Mouse (Mus musculus): ENCODE results near the gene Arpc1b. TPM values are rescaled to one million over a fixed set of nuclear protein-coding genes. Genes with fewer than 3 reads are reported as not detected.
A peak's percentile ranks its signal among the peaks of the same experiment; 100 is the strongest.

The Arpc1b gene
- total and polyA plus RNA-seq, 3 experiments, result 230 to 2,252 (median 347) TPM

- Histone ChIP-seq H3K4me1 (ENCODE audit: insufficient read depth, low read depth, low read length) (peaks cover 34% of the 10 kb centered on the region), H3K9me3 (replicated peaks) (no peaks in the 10 kb centered on the region), H3K4me3 (ENCODE audit: low read depth, low read length) (no peak overlapping the region), H3K36me3 (replicated peaks) (peaks cover 95% of the 10 kb centered on the region), H3K27me3 (ENCODE audit: insufficient read depth, low read length) (no peaks in the 10 kb centered on the region)
- ATAC-seq (ENCODE audit: extremely low read depth, insufficient number of reproducible peaks, low FRiP score, poor library complexity, severe bottlenecking) (no peak), DNase-seq (ENCODE audit: low spot score) (no peak)
- TF ChIP-seq CTCF (IDR thresholded peaks at IDR 0.05; ENCODE audit: low read depth, low read length), result no peak
- TF ChIP-seq TAL1 (conservative IDR thresholded peaks at IDR 0.05; ENCODE audit: low read depth, low read length), result no peak
- TF ChIP-seq GATA1 (IDR thresholded peaks at IDR 0.05; ENCODE audit: borderline replicate concordance, low read length), result no peak
- TF ChIP-seq POLR2AphosphoS5 (IDR thresholded peaks at IDR 0.05; ENCODE audit: insufficient replicate concordance, low read depth, low read length), result no peak
- TF ChIP-seq GATA2 (IDR thresholded peaks at IDR 0.05; ENCODE audit: borderline replicate concordance, low read depth, low read length), result no peak
Observed at GRCm38 (mm10) chr5:145105694-145106275, 8.2 kb upstream of the Arpc1b start.

- DNase-seq (ENCODE audit: low spot score) (peak; percentile 36), ATAC-seq (ENCODE audit: extremely low read depth, insufficient number of reproducible peaks, low FRiP score, poor library complexity, severe bottlenecking) (peak; percentile 51)
- H3K4me3 ChIP-seq (ENCODE audit: low read depth, low read length), result peak overlapping the region; percentile 22; the same call in 1 of the 2 replicates
- peaks cover 55% of the 10 kb centered on the region for H3K4me1 ChIP-seq (ENCODE audit: insufficient read depth, low read depth, low read length)
- no peaks in the 10 kb centered on the region for H3K9me3 ChIP-seq (replicated peaks)
- no peak for TF ChIP-seq TAL1 (conservative IDR thresholded peaks at IDR 0.05; ENCODE audit: low read depth, low read length)
- TF ChIP-seq CTCF (IDR thresholded peaks at IDR 0.05; ENCODE audit: low read depth, low read length), result no peak
- H3K36me3 ChIP-seq (replicated peaks), result peaks cover 73% of the 10 kb centered on the region
- H3K27me3 ChIP-seq (ENCODE audit: insufficient read depth, low read length), result no peaks in the 10 kb centered on the region
Observed at GRCm38 (mm10) chr5:145110401-145110800, 3.6 kb upstream of the Arpc1b start.

GRCm38 (mm10) chr5:145112566-145112965, 1.4 kb upstream of the Arpc1b start:
- H3K36me3 ChIP-seq (replicated peaks), result peaks cover 61% of the 10 kb centered on the region
- ATAC-seq (ENCODE audit: extremely low read depth, insufficient number of reproducible peaks, low FRiP score, poor library complexity, severe bottlenecking), result no peak
- TF ChIP-seq POLR2AphosphoS5 (IDR thresholded peaks at IDR 0.05; ENCODE audit: insufficient replicate concordance, low read depth, low read length) (no peak), TAL1 (conservative IDR thresholded peaks at IDR 0.05; ENCODE audit: low read depth, low read length) (no peak), CTCF (IDR thresholded peaks at IDR 0.05; ENCODE audit: low read depth, low read length) (no peak), GATA2 (IDR thresholded peaks at IDR 0.05; ENCODE audit: borderline replicate concordance, low read depth, low read length) (no peak), GATA1 (IDR thresholded peaks at IDR 0.05; ENCODE audit: borderline replicate concordance, low read length) (no peak)

GRCm38 (mm10) chr5:145113416-145113815, 599 bp upstream of the Arpc1b start:
- H3K4me1 ChIP-seq (ENCODE audit: insufficient read depth, low read depth, low read length), result peaks cover 80% of the 10 kb centered on the region
- DNase-seq (ENCODE audit: low spot score), result no peak
- no peaks in the 10 kb centered on the region for H3K27me3 ChIP-seq (ENCODE audit: insufficient read depth, low read length)
- TF ChIP-seq CTCF (IDR thresholded peaks at IDR 0.05; ENCODE audit: low read depth, low read length), result no peak
- no peak for TF ChIP-seq GATA1 (IDR thresholded peaks at IDR 0.05; ENCODE audit: borderline replicate concordance, low read length)
- no peak for TF ChIP-seq POLR2AphosphoS5 (IDR thresholded peaks at IDR 0.05; ENCODE audit: insufficient replicate concordance, low read depth, low read length)
- TF ChIP-seq TAL1 (conservative IDR thresholded peaks at IDR 0.05; ENCODE audit: low read depth, low read length), result no peak
- no peak for TF ChIP-seq GATA2 (IDR thresholded peaks at IDR 0.05; ENCODE audit: borderline replicate concordance, low read depth, low read length)
- H3K36me3 ChIP-seq (replicated peaks), result peaks cover 61% of the 10 kb centered on the region
- H3K4me3 ChIP-seq (ENCODE audit: low read depth, low read length), result peak overlapping the region; percentile 90; the same call in 1 of the 2 replicates
- H3K9me3 ChIP-seq (replicated peaks), result peaks cover 1% of the 10 kb centered on the region; the same call in 1 of the 2 replicates
- ATAC-seq (ENCODE audit: extremely low read depth, insufficient number of reproducible peaks, low FRiP score, poor library complexity, severe bottlenecking), result no peak

More at GRCm38 (mm10) chr5:145112566-145112965, 1.4 kb upstream of the Arpc1b start:
- H3K27me3 ChIP-seq (ENCODE audit: insufficient read depth, low read length), result no peaks in the 10 kb centered on the region
- H3K9me3 ChIP-seq (replicated peaks), result no peaks in the 10 kb centered on the region
- DNase-seq (ENCODE audit: low spot score), result no peak
- H3K4me3 ChIP-seq (ENCODE audit: low read depth, low read length), result no peak overlapping the region
- H3K4me1 ChIP-seq (ENCODE audit: insufficient read depth, low read depth, low read length), result peaks cover 76% of the 10 kb centered on the region

- Histone ChIP-seq H3K9me3 (replicated peaks) (peaks cover 8% of the 10 kb centered on the region), H3K4me3 (ENCODE audit: low read depth, low read length) (peak overlapping the region; percentile 90), H3K27me3 (ENCODE audit: insufficient read depth, low read length) (no peaks in the 10 kb centered on the region), H3K4me1 (ENCODE audit: insufficient read depth, low read depth, low read length) (peaks cover 77% of the 10 kb centered on the region), H3K36me3 (replicated peaks) (peaks cover 62% of the 10 kb centered on the region)
- ATAC-seq (ENCODE audit: extremely low read depth, insufficient number of reproducible peaks, low FRiP score, poor library complexity, severe bottlenecking) (0 out of 2 replicates have a peak, but pooled peaks have one; percentile 12), DNase-seq (ENCODE audit: low spot score) (peak; percentile 80)
- no peak for TF ChIP-seq GATA1 (IDR thresholded peaks at IDR 0.05; ENCODE audit: borderline replicate concordance, low read length)
- no peak for TF ChIP-seq TAL1 (conservative IDR thresholded peaks at IDR 0.05; ENCODE audit: low read depth, low read length)
- no peak for TF ChIP-seq CTCF (IDR thresholded peaks at IDR 0.05; ENCODE audit: low read depth, low read length)
- TF ChIP-seq POLR2AphosphoS5 (IDR thresholded peaks at IDR 0.05; ENCODE audit: insufficient replicate concordance, low read depth, low read length), result no peak
- TF ChIP-seq GATA2 (IDR thresholded peaks at IDR 0.05; ENCODE audit: borderline replicate concordance, low read depth, low read length), result no peak
Observed at GRCm38 (mm10) chr5:145114606-145115473, 825 bp downstream of the Arpc1b start.

- Histone ChIP-seq H3K27me3 (ENCODE audit: insufficient read depth, low read length) (no peaks in the 10 kb centered on the region), H3K4me3 (ENCODE audit: low read depth, low read length) (peak overlapping the region; percentile 90), H3K9me3 (replicated peaks) (peaks cover 8% of the 10 kb centered on the region), H3K4me1 (ENCODE audit: insufficient read depth, low read depth, low read length) (peaks cover 76% of the 10 kb centered on the region), H3K36me3 (replicated peaks) (peaks cover 62% of the 10 kb centered on the region)
- no peak for TF ChIP-seq TAL1 (conservative IDR thresholded peaks at IDR 0.05; ENCODE audit: low read depth, low read length)
- TF ChIP-seq GATA2 (IDR thresholded peaks at IDR 0.05; ENCODE audit: borderline replicate concordance, low read depth, low read length), result no peak
- no peak for TF ChIP-seq POLR2AphosphoS5 (IDR thresholded peaks at IDR 0.05; ENCODE audit: insufficient replicate concordance, low read depth, low read length)
- no peak for TF ChIP-seq GATA1 (IDR thresholded peaks at IDR 0.05; ENCODE audit: borderline replicate concordance, low read length)
- TF ChIP-seq CTCF (IDR thresholded peaks at IDR 0.05; ENCODE audit: low read depth, low read length), result no peak
- DNase-seq (ENCODE audit: low spot score) (no peak), ATAC-seq (ENCODE audit: extremely low read depth, insufficient number of reproducible peaks, low FRiP score, poor library complexity, severe bottlenecking) (no peak)
Observed at GRCm38 (mm10) chr5:145115736-145116135, 1.7 kb downstream of the Arpc1b start.

Data from G1E (cell line).